Mouse (Mus musculus): ENCODE measurements around the gene Olfr1423.
"Not testable (repeated sequence)": the region's sequence is repeated elsewhere in the genome, so short reads cannot be mapped to it uniquely, and the experiment has no call there.

The Olfr1423 gene

DNA sequence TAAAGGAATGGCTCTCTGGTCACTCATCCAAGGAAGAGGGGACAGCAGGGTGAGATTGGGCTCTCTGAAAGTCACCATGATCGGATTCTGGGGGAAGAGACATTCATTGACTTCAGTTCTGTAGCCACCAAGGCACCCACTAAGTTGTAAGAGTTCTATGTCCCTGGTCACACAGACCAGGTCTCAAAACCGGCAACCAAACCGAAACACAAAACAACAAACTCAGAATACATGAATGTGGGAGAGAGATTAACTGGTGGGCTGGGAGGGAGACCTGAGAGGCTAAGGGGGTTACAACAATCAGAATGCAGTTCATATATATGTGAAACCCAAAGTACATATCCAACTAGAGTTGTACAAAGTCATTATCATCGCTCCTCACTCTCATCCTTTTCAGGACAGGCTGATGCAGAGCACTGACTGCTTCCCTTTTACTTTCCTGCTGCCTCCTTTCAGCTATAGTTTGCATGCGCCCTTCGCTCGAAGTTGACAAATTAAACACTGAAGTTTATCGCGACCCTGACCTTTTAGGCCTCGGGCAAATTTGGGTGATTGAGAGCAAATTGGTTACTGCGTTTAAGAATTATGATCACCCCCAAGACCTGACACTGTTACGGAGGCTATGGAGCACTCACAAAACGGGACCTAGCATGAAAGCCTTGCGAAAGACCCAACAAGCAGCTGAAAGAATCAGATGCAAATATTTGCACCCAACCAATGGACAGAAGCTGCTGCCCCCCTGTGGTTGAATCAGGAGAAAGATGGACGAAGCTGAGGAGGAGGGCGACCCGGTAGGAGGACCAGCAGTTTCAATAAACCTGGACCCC lies 33.8 kb downstream of the Olfr1423 start:
- DNase-seq (ENCODE audit: low read depth, low spot score) = peak; percentile 91

DNA sequence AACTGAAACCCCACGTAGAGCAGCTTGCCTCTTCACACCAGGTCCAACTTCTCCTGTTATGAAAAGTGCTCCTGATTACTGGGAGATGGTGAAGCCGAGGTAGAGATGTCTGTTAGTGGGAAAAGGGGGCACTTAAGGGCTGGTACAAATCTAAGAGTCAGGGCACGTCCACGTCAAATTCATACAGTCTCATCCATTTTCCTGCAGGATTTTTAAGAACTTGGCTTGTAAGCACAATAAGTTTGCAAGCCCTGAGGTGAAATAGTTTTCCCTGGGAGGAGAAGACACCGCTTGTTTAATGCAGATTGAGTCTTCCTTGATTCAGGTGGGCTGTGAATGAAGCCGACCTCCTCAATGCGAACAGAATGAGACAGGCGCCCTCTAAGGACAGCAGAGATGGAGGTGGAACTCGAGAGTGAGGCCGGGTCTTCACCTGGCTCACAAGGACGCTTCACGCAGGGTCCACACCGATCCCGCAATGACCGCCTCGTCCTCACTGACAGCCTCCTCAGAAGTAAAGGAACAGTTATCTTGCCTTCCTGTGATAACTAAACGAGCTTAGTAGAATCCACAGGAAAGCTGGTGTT lies 34.7 kb downstream of the Olfr1423 start:
- DNase-seq (ENCODE audit: low read depth, low spot score) = no peak

DNA sequence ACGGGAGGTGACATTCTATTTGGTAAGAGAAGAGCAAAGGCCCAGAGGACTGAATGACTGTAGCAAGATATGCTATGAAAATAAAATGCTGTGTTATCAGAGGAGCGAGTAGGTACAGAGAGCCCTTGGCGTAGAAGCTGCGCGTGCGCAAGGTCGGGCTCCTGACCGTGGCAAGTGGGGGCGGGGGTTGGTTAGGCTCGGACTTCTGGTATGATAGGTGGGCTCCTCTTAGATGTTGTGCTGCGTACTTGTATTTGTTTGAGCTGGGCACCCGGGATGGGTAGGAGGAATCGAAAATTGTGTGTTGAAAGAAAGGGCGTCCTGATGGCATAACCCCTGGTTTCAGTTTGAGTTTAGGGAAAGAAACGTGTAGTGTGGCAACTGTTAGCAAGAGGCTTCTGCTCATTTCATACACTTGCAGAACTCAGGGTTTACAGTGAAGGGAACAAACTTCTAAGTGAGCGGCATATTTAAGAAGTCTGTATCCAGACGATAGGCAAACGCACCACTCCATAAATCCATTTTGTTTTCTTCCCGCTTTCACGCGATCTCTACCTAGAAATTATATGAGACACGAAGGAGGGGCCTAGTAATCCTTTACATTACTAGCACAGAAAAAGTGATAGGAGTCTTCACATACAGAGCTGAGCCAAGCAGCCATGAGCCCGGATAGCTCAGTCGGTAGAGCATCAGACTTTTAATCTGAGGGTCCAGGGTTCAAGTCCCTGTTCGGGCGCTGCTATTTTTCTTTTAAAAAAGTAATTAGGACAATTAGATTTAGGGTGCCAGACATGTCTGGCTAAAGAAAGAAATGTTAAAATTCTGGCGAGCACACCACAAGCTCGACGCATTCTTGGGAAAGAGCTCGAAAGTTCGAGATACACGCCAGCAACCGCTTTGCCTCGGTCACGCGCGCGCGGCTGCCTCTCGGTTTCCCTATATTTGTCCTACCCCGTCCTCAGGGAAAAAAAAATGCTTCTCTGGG lies 35.4 kb downstream of the Olfr1423 start:
- peak; percentile 98 for DNase-seq (ENCODE audit: low read depth, low spot score)

- peak; percentile 66 for DNase-seq (ENCODE audit: low read depth, low spot score)
These were observed 36.7 kb downstream of the Olfr1423 start for GRCm38 (mm10) chr19:12004216-12005008.

- DNase-seq (ENCODE audit: low read depth, low spot score) = no peak
These were observed 37.5 kb downstream of the Olfr1423 start for GRCm38 (mm10) chr19:12003568-12003967.

DNA sequence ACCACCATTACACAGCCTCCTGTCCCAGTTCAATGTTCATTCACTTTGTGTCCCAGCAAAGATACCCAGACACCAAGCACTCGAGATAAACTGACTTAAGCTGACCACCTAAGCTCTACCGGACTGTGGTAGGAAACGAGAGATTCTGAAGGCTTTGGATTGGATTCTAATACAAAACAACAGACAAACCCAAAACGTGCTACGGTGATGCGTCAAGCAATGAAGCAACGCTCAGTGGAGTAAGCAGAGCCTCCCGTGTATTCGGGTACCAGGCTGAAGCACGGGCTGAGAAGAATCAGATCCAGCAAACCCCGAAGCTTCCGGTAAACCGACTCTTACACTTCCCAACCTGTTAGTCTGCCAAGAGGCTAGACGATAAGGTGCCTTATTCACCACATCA lies 38.3 kb downstream of the Olfr1423 start:
- DNase-seq (ENCODE audit: low read depth, low spot score) = no peak

- peak; percentile 95 for DNase-seq (ENCODE audit: low read depth, low spot score)
These were observed 39.0 kb downstream of the Olfr1423 start for GRCm38 (mm10) chr19:12002125-12002524.

GRCm38 (mm10) chr19:12001686-12002085 lies 39.4 kb downstream of the Olfr1423 start:
- no peak for DNase-seq (ENCODE audit: low read depth, low spot score)

- no peak for DNase-seq (ENCODE audit: low read depth, low spot score)
These were observed 45.2 kb downstream of the Olfr1423 start for GRCm38 (mm10) chr19:11995722-11996448.

DNA sequence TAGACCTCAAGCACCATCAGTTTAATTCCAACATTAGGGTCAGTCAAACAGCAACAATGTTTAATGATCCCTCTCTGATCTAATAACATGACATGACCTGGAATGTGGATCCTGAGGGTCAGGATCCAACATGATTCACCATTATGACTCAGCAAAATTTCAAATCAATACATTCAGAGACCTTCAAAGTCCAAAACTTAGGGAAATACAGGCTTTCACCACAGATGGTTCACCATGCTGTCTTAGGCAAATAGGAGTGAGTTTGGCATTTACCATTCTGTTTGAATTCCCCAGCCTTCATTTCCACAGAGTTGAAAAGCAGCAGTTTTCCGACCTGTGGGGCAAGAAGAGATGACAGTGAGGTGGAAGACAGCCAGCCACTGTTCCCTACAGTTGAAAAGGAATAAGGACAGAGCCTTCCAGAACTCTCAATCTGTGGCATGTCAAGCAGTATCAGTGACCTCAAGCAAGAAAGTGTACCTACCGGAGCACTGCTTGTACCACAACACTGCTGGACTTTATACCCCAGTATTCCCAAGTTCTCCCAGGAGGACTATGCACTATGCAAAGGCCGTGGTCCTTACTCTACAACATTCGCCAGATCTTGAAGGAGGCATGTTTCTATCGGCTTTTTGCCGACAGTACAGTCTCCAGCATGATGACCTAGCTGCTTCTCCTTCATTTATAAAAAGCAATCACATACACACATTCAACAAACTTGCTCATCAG lies 46.2 kb downstream of the Olfr1423 start:
- peak; percentile 15 for DNase-seq (ENCODE audit: low read depth, low spot score)

GRCm38 (mm10) chr19:11992441-11993029 lies 48.6 kb downstream of the Olfr1423 start:
- DNase-seq (ENCODE audit: low read depth, low spot score) = no peak

- no peak for DNase-seq (ENCODE audit: low read depth, low spot score)
These were observed 49.1 kb downstream of the Olfr1423 start for GRCm38 (mm10) chr19:11992034-11992433.

GRCm38 (mm10) chr19:11989334-11989733 lies 51.8 kb downstream of the Olfr1423 start:
- no peak for DNase-seq (ENCODE audit: low read depth, low spot score)

DNA sequence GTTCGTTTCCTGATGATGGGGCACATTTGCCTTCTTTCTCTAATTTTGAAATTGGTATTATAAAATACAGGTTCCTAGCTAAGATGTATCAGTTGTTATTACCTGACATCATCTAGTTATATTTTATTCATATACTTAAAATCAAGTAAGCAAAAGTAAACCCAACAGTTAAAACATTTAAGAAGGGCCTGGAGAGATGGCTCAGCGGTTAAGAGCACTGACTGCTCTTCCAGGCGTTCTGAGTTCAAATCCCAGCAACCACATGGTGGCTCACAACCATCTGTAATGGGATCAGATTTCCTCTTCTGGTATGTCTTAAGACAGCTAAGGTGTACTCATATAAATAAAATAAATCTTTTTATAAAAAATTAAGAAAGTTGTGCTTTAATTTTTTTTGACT lies 53.3 kb downstream of the Olfr1423 start:
- no peak for DNase-seq (ENCODE audit: low read depth, low spot score)

GRCm38 (mm10) chr19:11984614-11985013 lies 56.5 kb downstream of the Olfr1423 start:
- DNase-seq (ENCODE audit: low read depth, low spot score) = not testable (repeated sequence)

Measured in 3T3-L1 (cell line).